Mouse (Mus musculus): Measurements from ENCODE around the gene Slc17a9. TPM values are rescaled to one million over a fixed set of nuclear protein-coding genes. Genes with fewer than 3 reads are reported as not detected.

Gene Slc17a9
- polyA plus RNA-seq, 1 experiment from 2014 or later: 0.29 TPM

- no peaks in the 10 kb centered on the region for H3K4me1 ChIP-seq
- 26% methylated on average over 3 of the region's 3 CpGs for WGBS
- no peaks in the 10 kb centered on the region for H3K9me3 ChIP-seq
- H3K36me3 ChIP-seq: no peaks in the 10 kb centered on the region
- no peaks in the 10 kb centered on the region for H3K27me3 ChIP-seq
- no peak overlapping the region for H3K27ac ChIP-seq (replicated peaks)
- no peak overlapping the region for H3K4me3 ChIP-seq
- no peak for ATAC-seq (replicated peaks)
- no peak overlapping the region for H3K4me2 ChIP-seq (replicated peaks)
- no peak overlapping the region for H3K9ac ChIP-seq (replicated peaks)
These were observed 15.3 kb downstream of the Slc17a9 start for GRCm38 (mm10) chr2:180740349-180740748.

GRCm38 (mm10) chr2:180741421-180741820 lies 16.4 kb downstream of the Slc17a9 start:
- no peak for ATAC-seq (replicated peaks)
- H3K27me3 ChIP-seq: no peaks in the 10 kb centered on the region
- no peaks in the 10 kb centered on the region for H3K4me1 ChIP-seq
- H3K9ac ChIP-seq (replicated peaks): no peak overlapping the region
- H3K9me3 ChIP-seq: no peaks in the 10 kb centered on the region
- no peak overlapping the region for H3K27ac ChIP-seq (replicated peaks)
- H3K36me3 ChIP-seq: no peaks in the 10 kb centered on the region
- no peak overlapping the region for H3K4me3 ChIP-seq
- WGBS: 82% methylated on average over 7 of the region's 7 CpGs
- no peak overlapping the region for H3K4me2 ChIP-seq (replicated peaks)

- no peak overlapping the region for H3K4me2 ChIP-seq (replicated peaks)
- H3K4me1 ChIP-seq: peaks cover 7% of the 10 kb centered on the region
- no peaks in the 10 kb centered on the region for H3K9me3 ChIP-seq
- no peak overlapping the region for H3K9ac ChIP-seq (replicated peaks)
- H3K27ac ChIP-seq (replicated peaks): no peak overlapping the region
- no peaks in the 10 kb centered on the region for H3K36me3 ChIP-seq
- no peak overlapping the region for H3K4me3 ChIP-seq
- 86% methylated on average over 6 of the region's 6 CpGs for WGBS
- H3K27me3 ChIP-seq: no peaks in the 10 kb centered on the region
- ATAC-seq (replicated peaks): no peak
These were observed 17.8 kb downstream of the Slc17a9 start for GRCm38 (mm10) chr2:180742820-180743219.

- H3K9me3 ChIP-seq: no peaks in the 10 kb centered on the region
- no peak overlapping the region for H3K4me2 ChIP-seq (replicated peaks)
- no peak overlapping the region for H3K9ac ChIP-seq (replicated peaks)
- no peaks in the 10 kb centered on the region for H3K27me3 ChIP-seq
- WGBS: 94% methylated on average over 2 of the region's 2 CpGs
- ATAC-seq (replicated peaks): no peak
- H3K27ac ChIP-seq (replicated peaks): no peak overlapping the region
- no peaks in the 10 kb centered on the region for H3K36me3 ChIP-seq
- peaks cover 7% of the 10 kb centered on the region for H3K4me1 ChIP-seq
- H3K4me3 ChIP-seq: no peak overlapping the region
These were observed 18.3 kb downstream of the Slc17a9 start for GRCm38 (mm10) chr2:180743321-180743720.

- peak; percentile 80 for ATAC-seq (replicated peaks)
- no peak overlapping the region for H3K9ac ChIP-seq (replicated peaks)
- H3K9me3 ChIP-seq: no peaks in the 10 kb centered on the region
- H3K4me1 ChIP-seq: peaks cover 7% of the 10 kb centered on the region
- H3K4me3 ChIP-seq: no peak overlapping the region
- no peaks in the 10 kb centered on the region for H3K36me3 ChIP-seq
- peaks cover 3% of the 10 kb centered on the region; the same call in 1 of the 2 replicates for H3K27me3 ChIP-seq
- no peak overlapping the region for H3K4me2 ChIP-seq (replicated peaks)
- 34% methylated on average over 17 of the region's 17 CpGs for WGBS
- no peak overlapping the region for H3K27ac ChIP-seq (replicated peaks)
These were observed 20.3 kb downstream of the Slc17a9 start for GRCm38 (mm10) chr2:180745248-180745927.

- WGBS: 10% methylated on average over 5 of the region's 5 CpGs
- Histone ChIP-seq H3K27ac (replicated peaks) (no peak overlapping the region), H3K9me3 (no peaks in the 10 kb centered on the region), H3K4me1 (peaks cover 7% of the 10 kb centered on the region), H3K9ac (replicated peaks) (no peak overlapping the region), H3K27me3 (peaks cover 3% of the 10 kb centered on the region; the same call in 1 of the 2 replicates), H3K4me3 (no peak overlapping the region), H3K4me2 (replicated peaks) (no peak overlapping the region), H3K36me3 (no peaks in the 10 kb centered on the region)
- no peak for ATAC-seq (replicated peaks)
These were observed 21.6 kb downstream of the Slc17a9 start for GRCm38 (mm10) chr2:180746569-180747192.

GRCm38 (mm10) chr2:180748904-180749303 lies 23.8 kb downstream of the Slc17a9 start:
- no peak overlapping the region for H3K27ac ChIP-seq (replicated peaks)
- H3K9ac ChIP-seq (replicated peaks): no peak overlapping the region
- WGBS: 65% methylated on average over 5 of the region's 5 CpGs
- H3K9me3 ChIP-seq: no peaks in the 10 kb centered on the region
- peaks cover 7% of the 10 kb centered on the region for H3K4me1 ChIP-seq
- no peak overlapping the region for H3K4me3 ChIP-seq
- H3K27me3 ChIP-seq: peaks cover 3% of the 10 kb centered on the region; the same call in 1 of the 2 replicates
- no peak for ATAC-seq (replicated peaks)
- H3K36me3 ChIP-seq: no peaks in the 10 kb centered on the region
- no peak overlapping the region for H3K4me2 ChIP-seq (replicated peaks)

- no peak for ATAC-seq (replicated peaks)
- H3K4me2 ChIP-seq (replicated peaks): no peak overlapping the region
- H3K4me1 ChIP-seq: peaks cover 10% of the 10 kb centered on the region; the same call in 1 of the 2 replicates
- no peaks in the 10 kb centered on the region for H3K36me3 ChIP-seq
- no peaks in the 10 kb centered on the region for H3K27me3 ChIP-seq
- 49% methylated on average over 5 of the region's 5 CpGs for WGBS
- H3K9me3 ChIP-seq: no peaks in the 10 kb centered on the region
- H3K9ac ChIP-seq (replicated peaks): no peak overlapping the region
- no peak overlapping the region for H3K4me3 ChIP-seq
- H3K27ac ChIP-seq (replicated peaks): no peak overlapping the region
These were observed 30.1 kb downstream of the Slc17a9 start for GRCm38 (mm10) chr2:180754976-180755688.

GRCm38 (mm10) chr2:180755896-180756295 lies 30.8 kb downstream of the Slc17a9 start:
- Histone ChIP-seq H3K27me3 (no peaks in the 10 kb centered on the region), H3K9me3 (no peaks in the 10 kb centered on the region), H3K4me1 (peaks cover 10% of the 10 kb centered on the region; the same call in 1 of the 2 replicates), H3K4me3 (no peak overlapping the region), H3K27ac (replicated peaks) (no peak overlapping the region), H3K36me3 (no peaks in the 10 kb centered on the region), H3K4me2 (replicated peaks) (no peak overlapping the region), H3K9ac (replicated peaks) (no peak overlapping the region)
- no peak for ATAC-seq (replicated peaks)
- 5% methylated on average over 8 of the region's 8 CpGs for WGBS

- no peak overlapping the region for H3K4me2 ChIP-seq (replicated peaks)
These were observed 31.7 kb downstream of the Slc17a9 start for GRCm38 (mm10) chr2:180756786-180757185.

GRCm38 (mm10) chr2:180758513-180759263 lies 33.6 kb downstream of the Slc17a9 start:
- Histone ChIP-seq H3K27ac (replicated peaks) (peak overlapping the region; percentile 25; the same call in 1 of the 2 replicates), H3K9ac (replicated peaks) (no peak overlapping the region), H3K4me3 (no peak overlapping the region), H3K27me3 (0 out of 2 replicates have a peak, but pooled peaks cover 3% of the 10 kb centered on the region), H3K4me2 (replicated peaks) (no peak overlapping the region), H3K4me1 (peaks cover 10% of the 10 kb centered on the region; the same call in 1 of the 2 replicates), H3K36me3 (no peaks in the 10 kb centered on the region), H3K9me3 (no peaks in the 10 kb centered on the region)
- peak; percentile 41; the same call in 1 of the 2 replicates for ATAC-seq (replicated peaks)
- WGBS: 37% methylated on average over 15 of the region's 15 CpGs

More at GRCm38 (mm10) chr2:180756786-180757185, 31.7 kb downstream of the Slc17a9 start:
- WGBS: 52% methylated on average over 2 of the region's 2 CpGs
- Histone ChIP-seq H3K4me1 (peaks cover 10% of the 10 kb centered on the region; the same call in 1 of the 2 replicates), H3K9ac (replicated peaks) (no peak overlapping the region), H3K36me3 (no peaks in the 10 kb centered on the region), H3K9me3 (no peaks in the 10 kb centered on the region), H3K27me3 (no peaks in the 10 kb centered on the region), H3K4me3 (no peak overlapping the region), H3K27ac (replicated peaks) (no peak overlapping the region)
- no peak for ATAC-seq (replicated peaks)

All from forebrain, embryonic 15.5 days (tissue).